Mouse (Mus musculus) neural tube, embryonic 14.5 days (tissue): ENCODE measurements at regions not wholly inside any gene's neighbourhood (a gene's known extent, or its start where the extent isn't known, plus 50 kb on each side); places are given as distances from the start of the nearest gene placed in this dataset.

Experiments
- ATAC-seq: fragments of 200-750 bp; cut with Nextera tagmentation; 2 replicates; pipeline ENCODE4 v1.8.0; 2017; ENCODE audit warnings: low read depth, mild to moderate bottlenecking, moderate TSS enrichment, moderate library complexity
- H3K27ac ChIP-seq: fragments of 300-500 bp; sonication (generic); 2 replicates; pipeline ENCODE4 v1.5.1; 2014; ENCODE audit warnings: low read depth, mild to moderate bottlenecking, control low read depth, low read length, moderate library complexity, mixed read lengths
- H3K27me3 ChIP-seq: fragments of 300-500 bp; sonication (generic); 2 replicates; pipeline ENCODE4 v1.6.1; 2014; ENCODE audit warnings: low read length; ENCODE audit not compliant: control insufficient read depth, insufficient read depth
- H3K36me3 ChIP-seq: fragments of 300-500 bp; sonication (generic); 2 replicates; pipeline ENCODE4 v1.6.1; 2014; ENCODE audit warnings: low read length, mixed read lengths; ENCODE audit not compliant: control insufficient read depth, insufficient read depth
- H3K4me1 ChIP-seq: fragments of 300-500 bp; sonication (generic); 2 replicates; pipeline ENCODE4 v1.6.1; 2014; ENCODE audit warnings: low read length; ENCODE audit not compliant: control insufficient read depth, insufficient read depth
- H3K4me2 ChIP-seq: fragments of 300-500 bp; sonication (generic); 2 replicates; pipeline ENCODE4 v1.6.1; 2014; ENCODE audit warnings: mild to moderate bottlenecking, low read depth, low read length, control low read depth
- H3K4me3 ChIP-seq: fragments of 300-500 bp; sonication (generic); 2 replicates; pipeline ENCODE4 v1.5.1; 2014; ENCODE audit warnings: low read depth, low read length, control low read depth, mixed read lengths
- H3K9ac ChIP-seq: fragments of 300-500 bp; sonication (generic); replicated peaks from 2 replicates; pipeline ENCODE4 v1.6.1; 2014; ENCODE audit warnings: low read depth, mild to moderate bottlenecking, control low read depth, low read length, mixed read lengths
- H3K9me3 ChIP-seq: fragments of 300-500 bp; sonication (generic); 2 replicates; pipeline ENCODE4 v1.6.1; 2016; ENCODE audit warnings: low read length; ENCODE audit not compliant: control insufficient read depth
- WGBS: fragments of 180-500 bp; shearing (Covaris S2); extraction: QIAGEN DNeasy Blood & Tissue Kit; methylation state at CpG from one replicate; pipeline ENCODE4 v1.1.7; 2014; 5-methylcytosine and 5-hydroxymethylcytosine counted together

GRCm38 (mm10) chr3:152006747-152007146, 159.3 kb downstream of the Gipc2 start:
- H3K36me3 ChIP-seq: no peaks in the 10 kb centered on the region
- ATAC-seq: no peak
- no peaks in the 10 kb centered on the region for H3K4me1 ChIP-seq

DNA sequence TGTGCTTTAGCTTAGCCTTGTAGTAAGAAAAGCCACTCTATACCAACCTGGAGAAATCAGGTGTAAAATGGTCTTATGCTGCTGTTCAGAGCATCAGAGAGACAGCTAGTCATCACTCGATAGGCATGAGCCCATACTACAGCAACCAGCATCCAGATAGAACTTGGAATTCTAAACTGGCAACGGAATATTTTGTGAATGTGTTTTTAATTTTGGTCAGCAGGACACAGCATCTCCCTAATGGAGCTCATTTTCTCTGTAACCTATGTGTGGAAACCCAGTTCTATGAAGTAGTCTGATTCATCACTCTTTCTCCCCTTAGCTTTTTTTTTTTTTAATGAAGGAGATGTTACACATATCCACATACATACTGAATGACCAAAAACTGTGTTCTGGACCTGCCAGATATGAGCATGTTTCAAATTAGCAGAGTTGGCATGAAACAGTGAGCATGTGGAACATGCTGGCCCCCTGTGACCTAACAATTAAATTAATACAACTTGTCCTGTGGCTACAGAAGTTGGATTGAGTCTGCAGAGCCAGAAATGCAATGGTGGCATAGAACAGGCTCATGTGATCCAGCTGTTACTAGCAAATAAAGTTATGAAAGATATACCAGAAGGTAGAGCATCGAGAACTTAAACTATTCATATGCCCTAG, 160.5 kb downstream of the Gipc2 start:
- no peaks in the 10 kb centered on the region for H3K36me3 ChIP-seq
- ATAC-seq: no peak
- 83% methylated on average over 3 of the region's 3 CpGs for WGBS
- H3K4me3 ChIP-seq: no peak overlapping the region
- H3K4me2 ChIP-seq: no peak overlapping the region
- no peaks in the 10 kb centered on the region for H3K27me3 ChIP-seq
- H3K4me1 ChIP-seq: no peaks in the 10 kb centered on the region
- H3K9me3 ChIP-seq: no peaks in the 10 kb centered on the region
- H3K27ac ChIP-seq: no peak overlapping the region
- no peak overlapping the region for H3K9ac ChIP-seq

More at GRCm38 (mm10) chr3:152006747-152007146, 159.3 kb downstream of the Gipc2 start:
- no peak overlapping the region for H3K9ac ChIP-seq
- no peaks in the 10 kb centered on the region for H3K27me3 ChIP-seq
- H3K9me3 ChIP-seq: no peaks in the 10 kb centered on the region
- H3K4me2 ChIP-seq: no peak overlapping the region
- WGBS: 88% methylated on average over 4 of the region's 4 CpGs
- H3K4me3 ChIP-seq: no peak overlapping the region
- no peak overlapping the region for H3K27ac ChIP-seq

GRCm38 (mm10) chr3:152004411-152004955, 161.5 kb downstream of the Gipc2 start:
- H3K4me3 ChIP-seq: no peak overlapping the region
- H3K36me3 ChIP-seq: no peaks in the 10 kb centered on the region
- ATAC-seq: no peak
- H3K4me2 ChIP-seq: no peak overlapping the region
- no peaks in the 10 kb centered on the region for H3K4me1 ChIP-seq
- no peak overlapping the region for H3K27ac ChIP-seq
- no peaks in the 10 kb centered on the region for H3K27me3 ChIP-seq
- no peaks in the 10 kb centered on the region for H3K9me3 ChIP-seq
- WGBS: 93% methylated on average over 7 of the region's 7 CpGs
- H3K9ac ChIP-seq: no peak overlapping the region

- Histone ChIP-seq H3K27me3 (no peaks in the 10 kb centered on the region), H3K36me3 (no peaks in the 10 kb centered on the region), H3K9ac (no peak overlapping the region), H3K4me2 (no peak overlapping the region), H3K9me3 (no peaks in the 10 kb centered on the region), H3K27ac (no peak overlapping the region), H3K4me3 (no peak overlapping the region), H3K4me1 (no peaks in the 10 kb centered on the region)
- no peak for ATAC-seq
- 74% methylated on average over 4 of the region's 4 CpGs for WGBS
These were observed 160.2 kb upstream of the Ptgfr start for GRCm38 (mm10) chr3:151997534-151998107.

GRCm38 (mm10) chr3:151997111-151997510, 159.7 kb upstream of the Ptgfr start:
- Histone ChIP-seq H3K4me2 (no peak overlapping the region), H3K36me3 (no peaks in the 10 kb centered on the region), H3K4me1 (no peaks in the 10 kb centered on the region), H3K27ac (no peak overlapping the region), H3K9ac (no peak overlapping the region), H3K27me3 (no peaks in the 10 kb centered on the region), H3K9me3 (no peaks in the 10 kb centered on the region), H3K4me3 (no peak overlapping the region)
- ATAC-seq: no peak
- WGBS: 89% methylated on average over 4 of the region's 4 CpGs

DNA sequence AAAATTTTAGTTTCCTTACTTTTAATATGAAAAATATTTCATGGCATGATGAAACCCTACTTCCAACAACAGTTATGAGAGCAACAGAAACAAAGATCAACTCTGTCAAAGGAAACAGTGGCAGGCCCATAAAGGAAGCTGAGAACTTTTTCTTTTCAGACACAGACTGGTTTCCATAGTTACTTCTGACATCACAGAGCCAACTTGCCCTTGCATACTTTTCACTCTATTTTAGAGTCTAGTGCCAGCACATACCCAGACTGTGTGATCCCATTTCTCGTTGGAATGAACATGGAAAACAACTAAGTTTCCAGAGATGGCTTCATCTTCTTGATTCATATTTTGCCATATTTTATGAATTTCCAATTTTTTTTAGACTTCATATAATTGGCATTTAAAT, 150.8 kb upstream of the Ptgfr start:
- Histone ChIP-seq H3K9me3 (no peaks in the 10 kb centered on the region), H3K9ac (no peak overlapping the region), H3K27me3 (no peaks in the 10 kb centered on the region), H3K4me2 (no peak overlapping the region), H3K4me3 (no peak overlapping the region), H3K27ac (no peak overlapping the region), H3K4me1 (no peaks in the 10 kb centered on the region), H3K36me3 (no peaks in the 10 kb centered on the region)
- ATAC-seq: no peak
- WGBS: 66% methylated on average over 1 of the region's 1 CpGs

GRCm38 (mm10) chr3:151978136-151978535, 140.7 kb upstream of the Ptgfr start:
- H3K36me3 ChIP-seq: no peaks in the 10 kb centered on the region
- no peak overlapping the region for H3K4me2 ChIP-seq
- H3K4me1 ChIP-seq: no peaks in the 10 kb centered on the region
- WGBS: 75% methylated on average over 1 of the region's 1 CpGs
- H3K27ac ChIP-seq: no peak overlapping the region
- H3K9me3 ChIP-seq: no peaks in the 10 kb centered on the region
- no peak for ATAC-seq
- no peaks in the 10 kb centered on the region for H3K27me3 ChIP-seq
- H3K4me3 ChIP-seq: no peak overlapping the region
- H3K9ac ChIP-seq: no peak overlapping the region

GRCm38 (mm10) chr3:151977651-151978050, 140.2 kb upstream of the Ptgfr start:
- Histone ChIP-seq H3K27ac (no peak overlapping the region), H3K27me3 (no peaks in the 10 kb centered on the region), H3K9ac (no peak overlapping the region), H3K4me3 (no peak overlapping the region), H3K4me1 (no peaks in the 10 kb centered on the region), H3K9me3 (no peaks in the 10 kb centered on the region), H3K4me2 (no peak overlapping the region), H3K36me3 (no peaks in the 10 kb centered on the region)
- ATAC-seq: no peak
- WGBS: 94% methylated on average over 4 of the region's 4 CpGs

DNA sequence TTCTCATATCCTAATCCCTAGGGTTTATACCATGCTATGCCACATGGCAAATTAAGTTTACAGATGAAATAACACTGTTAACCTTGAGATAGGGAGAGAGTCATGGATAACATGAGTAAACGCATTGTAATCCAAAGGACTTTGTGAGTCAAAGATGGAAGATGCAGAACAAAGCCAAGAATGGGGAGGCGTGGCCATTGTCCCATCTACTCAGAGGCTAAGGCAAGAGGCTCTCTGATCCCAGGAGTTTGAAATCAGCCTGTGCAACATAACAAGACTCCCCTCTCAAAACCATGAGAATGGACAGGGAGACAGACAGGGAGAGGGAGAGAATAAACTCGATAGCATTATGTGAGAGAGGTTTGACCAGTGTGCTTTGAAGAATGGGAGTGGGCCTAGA, 112.4 kb upstream of the Ptgfr start:
- no peak for ATAC-seq

More for the DNA sequence above, 112.4 kb upstream of the Ptgfr start:
- no peak overlapping the region for H3K4me2 ChIP-seq
- H3K9me3 ChIP-seq: no peaks in the 10 kb centered on the region
- H3K4me1 ChIP-seq: no peaks in the 10 kb centered on the region
- H3K9ac ChIP-seq: no peak overlapping the region
- H3K36me3 ChIP-seq: no peaks in the 10 kb centered on the region
- H3K27ac ChIP-seq: no peak overlapping the region
- H3K4me3 ChIP-seq: no peak overlapping the region
- no peaks in the 10 kb centered on the region for H3K27me3 ChIP-seq
- 87% methylated on average over 3 of the region's 3 CpGs for WGBS
